22 mouse cellular contexts compared by ENCODE assay signal in the genomic region with DNA sequence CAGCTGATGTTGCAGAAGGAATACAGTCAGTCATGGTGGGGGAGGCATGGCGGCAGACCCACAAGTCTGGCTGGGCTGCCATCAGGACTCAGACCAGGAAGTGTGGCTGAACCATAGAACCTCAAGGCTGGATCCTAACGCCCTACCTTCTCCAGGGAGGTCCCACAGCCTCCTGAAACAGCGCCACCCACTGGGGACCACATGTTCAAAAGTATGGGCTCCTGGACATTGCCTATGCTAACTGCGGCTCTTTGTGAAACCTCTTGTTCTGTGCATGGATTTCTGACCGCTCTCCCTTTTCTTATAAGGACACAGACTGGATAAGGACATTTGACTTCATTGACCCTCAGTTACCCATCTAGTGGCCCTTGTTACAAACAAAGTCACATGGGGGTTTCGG.
"Had no signal": no experiment of that assay in that cellular context is flagged by ENCODE, and none has a peak within 500 bp of the region (broad histone marks: within the 10 kb centered on the region; RNA-seq: fewer than 3 reads in every experiment).

No protein-coding gene starts in this region.

- H3K9ac ChIP-seq: kidney, embryonic 15.5 days; limb, embryonic 13.5 days; liver, embryonic 12.5 days; liver, embryonic 15.5 days; lung, embryonic 15.5 days; midbrain, embryonic 13.5 days; neural tube, embryonic 13.5 days; stomach, embryonic 15.5 days had no signal

- H3K4me3 ChIP-seq: kidney, embryonic 15.5 days; limb, embryonic 10.5 days; limb, embryonic 13.5 days; liver, embryonic 12.5 days; liver, embryonic 15.5 days; lung, embryonic 15.5 days; megakaryocyte, embryonic 14.5 days; midbrain, embryonic 10.5 days; midbrain, embryonic 13.5 days; myocyte; neural tube, embryonic 13.5 days; stomach, embryonic 15.5 days had no signal

- H3K9me3 ChIP-seq: kidney, embryonic 15.5 days; limb, embryonic 10.5 days; limb, embryonic 13.5 days; liver, embryonic 12.5 days; lung, embryonic 15.5 days; midbrain, embryonic 10.5 days; midbrain, embryonic 13.5 days; neural tube, embryonic 13.5 days; stomach, embryonic 15.5 days had no signal

- H3K36me3 ChIP-seq: kidney, embryonic 15.5 days; limb, embryonic 10.5 days; limb, embryonic 13.5 days; liver, embryonic 12.5 days; liver, embryonic 15.5 days; lung, embryonic 15.5 days; midbrain, embryonic 10.5 days; midbrain, embryonic 13.5 days; neural tube, embryonic 13.5 days; stomach, embryonic 15.5 days had no signal

- DNase-seq: kidney, postnatal 10 days; kidney, postnatal 36 days; liver; lung, adult 18-20 months; lung, postnatal 10 days; lung, postnatal 36 days; retina, postnatal 1 day; right cerebral cortex, postnatal 25 days; spleen, adult 18-20 months; thymus, postnatal 36 days had no signal

- H3K27ac ChIP-seq: kidney, embryonic 15.5 days; limb, embryonic 10.5 days; limb, embryonic 13.5 days; liver, embryonic 12.5 days; liver, embryonic 15.5 days; lung, embryonic 15.5 days; midbrain, embryonic 10.5 days; midbrain, embryonic 13.5 days; neural tube, embryonic 13.5 days; stomach, embryonic 15.5 days had no signal

- H3K4me1 ChIP-seq: kidney, embryonic 15.5 days; limb, embryonic 10.5 days; limb, embryonic 13.5 days; liver, embryonic 12.5 days; liver, embryonic 15.5 days; lung, embryonic 15.5 days; megakaryocyte, embryonic 14.5 days; neural tube, embryonic 13.5 days; stomach, embryonic 15.5 days had no signal
